Mouse (Mus musculus) heart, embryonic 11.5 days (tissue): ENCODE measurements at regions not wholly inside any gene's neighbourhood (a gene's known extent, or its start where the extent isn't known, plus 50 kb on each side); places are given as distances from the start of the nearest gene placed in this dataset.

Experiments used
- ATAC-seq: fragments of 200-750 bp; cut with Nextera tagmentation; replicated peaks from 2 replicates; pipeline ENCODE4 v1.8.0; 2017; ENCODE audit warnings: moderate library complexity; ENCODE audit not compliant: insufficient number of reproducible peaks, low FRiP score, low TSS enrichment
- H3K27ac ChIP-seq: fragments of 300-500 bp; sonication (generic); 2 replicates; pipeline ENCODE4 v1.5.1; 2014; ENCODE audit warnings: mild to moderate bottlenecking, low read depth, low read length
- H3K27me3 ChIP-seq: fragments of 300-500 bp; sonication (generic); 2 replicates; pipeline ENCODE4 v1.6.1; 2014; ENCODE audit warnings: mild to moderate bottlenecking, low read length, mixed read lengths; ENCODE audit not compliant: control insufficient read depth, insufficient read depth
- H3K36me3 ChIP-seq: fragments of 300-500 bp; sonication (generic); 2 replicates; pipeline ENCODE4 v1.6.1; 2014; ENCODE audit warnings: mild to moderate bottlenecking, low read length, moderate library complexity, mixed read lengths; ENCODE audit not compliant: control insufficient read depth, insufficient read depth
- H3K4me1 ChIP-seq: fragments of 300-500 bp; sonication (generic); 2 replicates; pipeline ENCODE4 v1.6.1; 2014; ENCODE audit warnings: low read length; ENCODE audit not compliant: control insufficient read depth, insufficient read depth
- H3K4me2 ChIP-seq: fragments of 300-500 bp; sonication (generic); 2 replicates; pipeline ENCODE4 v1.6.1; 2014; ENCODE audit warnings: mild to moderate bottlenecking, moderate library complexity
- H3K4me3 ChIP-seq: fragments of 300-500 bp; sonication (generic); 2 replicates; pipeline ENCODE4 v1.5.1; 2014; ENCODE audit warnings: low read depth, low read length
- H3K9ac ChIP-seq: fragments of 300-500 bp; sonication (generic); 2 replicates; pipeline ENCODE4 v1.6.1; 2014; ENCODE audit warnings: mild to moderate bottlenecking, low read depth, low read length, moderate library complexity
- H3K9me3 ChIP-seq: fragments of 300-500 bp; sonication (generic); replicated peaks from 2 replicates; pipeline ENCODE4 v1.6.1; 2016; ENCODE audit warnings: low read length; ENCODE audit not compliant: control insufficient read depth
- WGBS: fragments of 180-500 bp; shearing (Covaris S2); extraction: QIAGEN DNeasy Blood & Tissue Kit; methylation state at CpG from one replicate; pipeline ENCODE4 v1.1.7; 2014; ENCODE audit not compliant: insufficient replicate concordance; 5-methylcytosine and 5-hydroxymethylcytosine counted together

GRCm38 (mm10) chr2:57772315-57772714 lies 225.4 kb upstream of the Galnt5 start:
- Histone ChIP-seq H3K36me3 (no peaks in the 10 kb centered on the region), H3K4me3 (no peak overlapping the region), H3K4me1 (no peaks in the 10 kb centered on the region), H3K9me3 (no peaks in the 10 kb centered on the region), H3K27ac (no peak overlapping the region), H3K27me3 (no peaks in the 10 kb centered on the region), H3K4me2 (no peak overlapping the region), H3K9ac (no peak overlapping the region)
- ATAC-seq: no peak
- WGBS: 67% methylated on average over 2 of the region's 2 CpGs

GRCm38 (mm10) chr2:57776154-57776553 lies 221.5 kb upstream of the Galnt5 start:
- H3K4me2 ChIP-seq: no peak overlapping the region
- WGBS: 85% methylated on average over 5 of the region's 5 CpGs
- H3K27me3 ChIP-seq: no peaks in the 10 kb centered on the region
- no peaks in the 10 kb centered on the region for H3K36me3 ChIP-seq
- H3K9me3 ChIP-seq: no peaks in the 10 kb centered on the region
- no peak overlapping the region for H3K9ac ChIP-seq
- no peak overlapping the region for H3K27ac ChIP-seq
- no peak for ATAC-seq
- H3K4me1 ChIP-seq: no peaks in the 10 kb centered on the region
- no peak overlapping the region for H3K4me3 ChIP-seq

- no peaks in the 10 kb centered on the region for H3K27me3 ChIP-seq
- WGBS: 88% methylated on average over 1 of the region's 1 CpGs
- no peaks in the 10 kb centered on the region for H3K9me3 ChIP-seq
- no peaks in the 10 kb centered on the region for H3K4me1 ChIP-seq
- no peaks in the 10 kb centered on the region for H3K36me3 ChIP-seq
- H3K4me3 ChIP-seq: no peak overlapping the region
- no peak overlapping the region for H3K9ac ChIP-seq
- ATAC-seq: no peak
- H3K27ac ChIP-seq: no peak overlapping the region
- no peak overlapping the region for H3K4me2 ChIP-seq
These were observed 216.8 kb upstream of the Galnt5 start for GRCm38 (mm10) chr2:57780836-57781235.

GRCm38 (mm10) chr2:57793519-57794296 lies 204.0 kb upstream of the Galnt5 start:
- H3K27ac ChIP-seq: no peak overlapping the region
- whole genome bisulfite sequencing: 80% methylated on average over 8 of the region's 8 CpGs
- no peak overlapping the region for H3K9ac ChIP-seq
- no peak for ATAC-seq
- no peaks in the 10 kb centered on the region for H3K36me3 ChIP-seq
- no peak overlapping the region for H3K4me2 ChIP-seq
- H3K27me3 ChIP-seq: no peaks in the 10 kb centered on the region
- no peaks in the 10 kb centered on the region for H3K4me1 ChIP-seq
- no peak overlapping the region for H3K4me3 ChIP-seq
- H3K9me3 ChIP-seq: no peaks in the 10 kb centered on the region

- WGBS: 61% methylated on average over 2 of the region's 2 CpGs
- Histone ChIP-seq H3K27ac (no peak overlapping the region), H3K36me3 (no peaks in the 10 kb centered on the region), H3K9me3 (no peaks in the 10 kb centered on the region), H3K27me3 (no peaks in the 10 kb centered on the region), H3K4me2 (no peak overlapping the region), H3K9ac (no peak overlapping the region), H3K4me1 (no peaks in the 10 kb centered on the region), H3K4me3 (no peak overlapping the region)
- no peak for ATAC-seq
These were observed 198.4 kb upstream of the Galnt5 start for GRCm38 (mm10) chr2:57799279-57799678.

- Histone ChIP-seq H3K4me2 (no peak overlapping the region), H3K4me1 (no peaks in the 10 kb centered on the region), H3K9ac (no peak overlapping the region), H3K4me3 (no peak overlapping the region), H3K27me3 (no peaks in the 10 kb centered on the region), H3K27ac (no peak overlapping the region), H3K9me3 (no peaks in the 10 kb centered on the region), H3K36me3 (no peaks in the 10 kb centered on the region)
- 61% methylated on average over 1 of the region's 1 CpGs for WGBS
- ATAC-seq: no peak
These were observed 189.8 kb upstream of the Galnt5 start for GRCm38 (mm10) chr2:57807911-57808310.

- H3K36me3 ChIP-seq: no peaks in the 10 kb centered on the region
- H3K9ac ChIP-seq: no peak overlapping the region
- no peak overlapping the region for H3K27ac ChIP-seq
- H3K4me1 ChIP-seq: no peaks in the 10 kb centered on the region
- H3K4me2 ChIP-seq: no peak overlapping the region
- 76% methylated on average over 1 of the region's 1 CpGs for WGBS
- no peaks in the 10 kb centered on the region for H3K27me3 ChIP-seq
- H3K9me3 ChIP-seq: no peaks in the 10 kb centered on the region
- no peak overlapping the region for H3K4me3 ChIP-seq
- ATAC-seq: no peak
These were observed 184.7 kb upstream of the Galnt5 start for GRCm38 (mm10) chr2:57812996-57813395.

GRCm38 (mm10) chr2:57820343-57820742 lies 177.3 kb upstream of the Galnt5 start:
- Histone ChIP-seq H3K9ac (no peak overlapping the region), H3K27me3 (no peaks in the 10 kb centered on the region), H3K27ac (no peak overlapping the region), H3K4me2 (no peak overlapping the region), H3K9me3 (no peaks in the 10 kb centered on the region), H3K36me3 (no peaks in the 10 kb centered on the region), H3K4me3 (no peak overlapping the region), H3K4me1 (no peaks in the 10 kb centered on the region)
- WGBS: 69% methylated on average over 2 of the region's 2 CpGs
- ATAC-seq: no peak

GRCm38 (mm10) chr2:57820923-57821322 lies 176.8 kb upstream of the Galnt5 start:
- H3K4me3 ChIP-seq: no peak overlapping the region
- no peak for ATAC-seq
- no peak overlapping the region for H3K4me2 ChIP-seq
- H3K9ac ChIP-seq: no peak overlapping the region
- H3K4me1 ChIP-seq: no peaks in the 10 kb centered on the region
- no peaks in the 10 kb centered on the region for H3K9me3 ChIP-seq
- H3K36me3 ChIP-seq: no peaks in the 10 kb centered on the region
- 81% methylated on average over 1 of the region's 1 CpGs for WGBS
- no peak overlapping the region for H3K27ac ChIP-seq
- no peaks in the 10 kb centered on the region for H3K27me3 ChIP-seq
